Mouse (Mus musculus) frontal cortex, adult (tissue): ENCODE measurements around the gene Gm17364.
"Not testable (repeated sequence)": the region's sequence is repeated elsewhere in the genome, so short reads cannot be mapped to it uniquely, and the experiment has no call there.

Experiments used
- ATAC-seq: cut with Nextera tagmentation; 2 replicates; pipeline ENCODE4 v1.9.2; 2017; ENCODE audit warnings: mild to moderate bottlenecking, moderate library complexity, mixed read lengths; ENCODE audit not compliant: low TSS enrichment

The Gm17364 gene

DNA sequence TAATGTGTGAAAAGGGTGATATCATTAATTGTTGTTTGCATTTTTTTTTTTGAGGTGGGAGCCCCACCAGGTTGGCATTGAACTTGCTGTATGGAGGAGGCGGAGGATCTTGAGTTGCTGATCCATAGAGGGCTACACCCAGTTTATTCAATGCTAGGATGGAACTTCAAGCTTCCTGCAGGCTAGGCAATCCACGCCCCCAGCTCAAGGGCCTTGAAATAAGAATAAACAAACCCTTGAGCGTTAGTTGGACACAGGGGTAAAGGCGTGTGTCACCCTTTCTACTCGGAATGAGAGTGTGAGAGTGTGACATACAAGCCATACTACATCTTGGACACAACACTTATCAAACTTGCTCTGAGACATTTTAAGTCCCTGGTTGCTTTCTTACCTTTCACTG is 22.1 kb downstream of the Gm17364 start:
- no peak for ATAC-seq

DNA sequence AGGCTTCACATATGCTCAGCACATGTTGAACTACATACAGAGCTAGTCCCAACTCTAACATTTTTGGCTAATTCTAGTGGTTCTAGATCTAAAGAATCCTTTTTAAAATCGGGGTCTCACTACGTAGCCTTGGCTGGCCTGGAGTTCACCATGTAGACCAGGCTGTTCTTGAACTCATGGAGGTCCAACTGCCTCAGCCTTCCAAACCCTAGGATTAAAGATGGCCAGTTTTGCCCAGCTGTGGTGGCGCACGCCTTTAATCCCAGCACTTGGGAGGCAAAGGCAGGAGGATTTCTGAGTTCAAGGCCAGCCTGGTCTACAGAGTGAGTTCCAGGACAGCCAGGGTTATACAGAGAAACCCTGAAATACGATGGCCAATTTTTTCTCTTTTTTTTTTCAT is 22.5 kb downstream of the Gm17364 start:
- not testable (repeated sequence) for ATAC-seq

DNA sequence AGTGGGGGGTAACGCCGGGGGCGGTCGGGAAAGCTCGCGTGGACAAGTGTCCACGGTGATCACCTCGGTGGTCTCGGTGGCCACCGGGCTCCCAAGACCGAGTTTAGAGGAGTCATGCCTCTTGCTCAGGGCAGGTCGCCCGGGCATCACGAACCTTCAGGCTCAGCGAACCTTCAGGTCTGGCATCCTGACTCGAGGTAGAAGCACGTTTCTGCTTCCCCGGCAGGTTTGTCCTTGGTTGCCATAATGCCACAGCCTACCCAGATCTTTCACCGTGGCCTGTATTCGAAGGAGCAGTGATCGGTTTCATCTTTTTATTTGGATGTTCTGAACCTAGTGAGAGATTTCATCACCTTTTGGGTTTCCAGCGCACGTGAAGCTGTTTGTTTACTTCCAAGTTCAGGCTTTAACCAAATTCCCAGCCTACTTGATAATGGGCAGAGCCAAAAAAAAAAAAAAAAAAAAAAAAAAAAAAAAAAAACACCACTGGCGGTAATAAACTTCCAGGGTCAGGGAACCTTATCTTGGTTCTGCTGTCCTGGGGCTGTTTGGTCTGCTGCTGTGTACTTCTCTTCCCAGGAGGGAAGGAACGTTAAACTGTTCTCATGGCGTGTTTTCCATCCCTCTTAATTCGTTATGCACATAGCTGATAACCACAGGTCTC is 23.3 kb downstream of the Gm17364 start:
- peak; percentile 1; the same call in 1 of the 2 replicates for ATAC-seq

DNA sequence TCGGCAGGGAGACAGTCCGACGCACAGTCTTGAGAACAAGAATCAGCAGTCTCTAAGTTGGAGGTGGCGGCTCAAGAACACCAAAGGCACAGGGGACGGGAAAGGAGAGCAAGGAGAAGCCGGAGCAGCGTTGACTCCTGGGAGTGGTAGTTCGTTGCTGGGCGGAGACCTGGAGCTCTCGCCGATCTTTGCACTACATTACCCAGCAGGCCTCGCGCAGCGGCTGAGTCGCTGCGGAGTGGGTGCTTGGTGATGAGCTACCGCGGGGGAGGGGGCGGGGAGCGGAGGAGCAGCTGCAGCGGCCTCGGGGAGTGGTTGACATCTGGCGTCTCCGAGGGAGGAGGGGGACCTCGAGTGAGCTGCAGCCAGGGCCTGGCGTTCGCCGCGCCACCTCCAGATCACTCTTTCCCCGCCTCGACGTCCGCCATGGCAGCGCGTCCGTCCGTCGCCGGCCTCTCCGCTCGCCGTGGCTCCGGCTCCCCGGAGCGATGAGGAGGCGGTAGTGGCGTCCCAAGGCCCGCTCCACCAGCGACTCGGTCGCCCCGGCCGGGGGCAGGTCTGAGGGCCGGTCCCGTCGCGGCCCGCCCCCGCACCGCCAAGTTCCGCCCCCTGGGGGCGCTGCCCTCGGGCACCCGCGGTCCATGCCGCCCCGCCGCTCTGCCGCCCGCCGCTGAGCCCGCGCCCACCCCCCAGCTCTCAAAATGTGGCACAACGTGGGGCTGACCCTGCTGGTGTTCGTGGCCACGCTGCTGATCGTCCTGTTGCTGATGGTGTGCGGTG is 24.0 kb downstream of the Gm17364 start, which contains the start of gene Smim13:
Gene Smim13, plus strand, starts transcription at position 307 of the 780 bp plus-strand sequence.
- peak; percentile 94 for ATAC-seq

DNA sequence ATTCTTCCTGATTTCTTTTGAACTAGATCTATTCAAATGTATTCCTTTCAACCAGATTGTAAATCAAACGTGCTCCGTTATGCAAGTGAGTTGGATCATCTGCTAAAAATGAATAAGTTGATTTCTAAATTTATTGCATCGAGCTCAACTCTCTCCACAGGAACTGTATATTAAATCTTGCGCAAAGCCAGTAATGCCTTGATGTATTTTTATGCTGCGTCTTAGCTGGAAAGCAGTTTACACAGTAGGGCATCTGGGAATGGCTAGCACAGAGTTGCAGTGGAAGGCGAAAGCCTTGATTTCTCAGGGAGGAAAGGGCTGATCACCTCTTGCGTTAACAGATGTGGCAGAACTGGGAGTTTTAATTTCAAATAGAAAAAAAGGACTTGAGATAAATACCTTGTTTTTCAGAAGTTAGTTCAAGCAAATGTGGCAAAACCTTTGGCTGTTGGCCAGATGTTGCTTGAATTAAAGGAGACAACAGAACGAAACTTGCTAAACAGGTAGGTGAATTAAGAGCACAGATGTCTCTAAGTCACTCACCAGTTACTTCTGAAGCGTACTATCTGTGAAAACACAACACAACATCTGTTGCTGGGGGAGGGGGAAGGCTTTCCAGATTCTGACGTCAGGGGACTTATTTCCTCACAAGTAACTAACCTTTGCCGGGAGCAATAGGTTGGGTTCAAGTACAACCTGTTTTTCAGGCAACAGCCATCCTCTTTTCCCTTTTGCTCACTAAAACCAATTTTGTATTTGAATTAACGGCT is 24.8 kb downstream of the Gm17364 start:
- peak; percentile 50 for ATAC-seq

DNA sequence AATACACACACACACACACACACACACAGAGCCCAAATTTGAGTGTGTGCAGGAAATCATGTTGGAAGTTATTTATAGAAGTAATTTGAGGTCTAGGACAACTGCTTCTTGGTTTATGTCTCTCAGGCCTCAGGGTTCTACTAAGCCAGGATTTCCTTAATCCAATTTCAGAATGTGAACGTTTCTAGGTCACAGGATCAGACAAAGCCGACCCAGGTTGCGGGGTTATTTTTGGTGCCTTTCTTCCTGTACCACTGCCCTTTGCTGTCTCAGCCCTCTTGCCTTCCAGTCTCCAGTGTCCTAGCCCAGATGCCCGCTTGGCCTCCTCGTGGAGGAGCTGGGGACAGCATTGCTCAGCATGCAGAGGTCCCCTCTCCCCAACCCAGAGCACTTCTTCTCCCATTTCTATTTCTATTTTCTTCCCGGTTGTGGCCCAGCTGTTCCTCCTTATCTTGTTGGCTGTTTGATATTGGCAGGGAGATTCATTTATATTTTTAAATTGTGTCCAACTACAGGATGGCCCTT is 29.4 kb downstream of the Gm17364 start:
- no peak for ATAC-seq

DNA sequence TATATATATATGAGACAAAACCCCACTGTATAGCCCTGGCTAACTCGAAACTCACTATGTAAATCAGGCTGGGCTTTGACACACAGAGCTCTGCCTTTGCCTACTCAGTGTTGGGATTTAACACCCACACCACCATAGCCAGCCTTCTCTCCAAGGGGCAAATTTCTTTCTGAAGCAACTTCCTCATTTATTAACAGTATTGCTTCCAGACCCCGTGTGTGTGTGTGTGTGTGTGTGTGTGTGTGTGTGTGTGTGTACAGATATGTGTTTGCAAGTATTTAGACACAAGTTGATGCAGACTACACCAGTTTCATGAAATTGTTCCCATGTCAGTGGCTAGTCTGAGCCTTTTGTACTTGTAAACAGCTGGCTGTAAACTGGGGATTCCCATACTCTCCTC is 32.2 kb downstream of the Gm17364 start:
- ATAC-seq, result no peak

DNA sequence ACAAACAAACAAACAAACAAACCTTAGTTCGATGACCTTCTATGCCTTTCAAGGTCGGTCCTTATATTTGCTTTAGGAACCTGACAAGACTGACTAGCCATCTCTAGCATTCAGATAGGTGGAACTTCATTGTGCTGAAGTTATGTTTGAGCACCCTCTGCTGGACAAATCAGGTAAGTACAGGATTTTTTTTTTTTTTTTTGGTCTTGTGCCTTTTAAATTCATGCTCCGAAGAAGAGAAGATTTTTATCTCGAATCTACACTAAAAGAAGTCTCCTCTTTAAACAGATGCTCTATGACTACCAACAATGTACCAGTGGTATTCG is 35.0 kb downstream of the Gm17364 start:
- peak; percentile 79 for ATAC-seq

DNA sequence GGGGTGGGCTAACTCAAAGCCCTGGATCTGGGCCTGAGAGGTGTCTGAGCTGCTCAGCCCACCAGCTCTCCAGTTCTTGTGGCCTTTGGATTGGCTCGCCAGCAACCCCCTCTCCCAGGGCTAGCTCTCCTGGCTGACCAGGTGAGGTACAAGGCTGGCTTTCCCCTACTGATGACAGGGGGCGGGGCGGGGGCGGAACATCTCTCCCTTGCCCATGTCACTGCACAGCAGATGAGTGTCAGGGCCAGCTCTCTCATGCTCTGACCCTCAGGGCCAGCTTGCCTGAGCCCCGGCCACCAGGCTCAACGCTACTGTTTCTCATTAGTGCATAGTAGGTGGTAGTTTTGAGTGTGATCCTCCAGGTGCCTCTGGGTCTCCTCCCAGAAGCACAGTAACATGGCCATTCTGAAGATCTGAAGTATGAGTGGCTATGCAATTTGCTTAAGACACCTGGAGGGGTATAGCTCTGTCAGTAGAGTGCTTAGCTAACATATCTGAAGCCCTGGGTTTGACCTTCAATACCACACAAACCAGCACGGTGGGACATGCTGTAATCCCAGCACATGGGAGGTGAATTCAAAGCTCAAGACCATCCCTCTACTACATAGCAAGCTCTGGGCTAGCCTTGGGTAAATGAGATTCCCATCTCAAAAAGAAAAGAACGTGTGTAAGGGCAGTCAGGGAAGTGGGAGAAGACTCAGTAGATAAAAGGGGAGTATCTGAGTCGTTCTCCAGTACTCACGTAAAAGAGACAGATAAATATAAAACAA is 35.6 kb downstream of the Gm17364 start:
- no peak for ATAC-seq

DNA sequence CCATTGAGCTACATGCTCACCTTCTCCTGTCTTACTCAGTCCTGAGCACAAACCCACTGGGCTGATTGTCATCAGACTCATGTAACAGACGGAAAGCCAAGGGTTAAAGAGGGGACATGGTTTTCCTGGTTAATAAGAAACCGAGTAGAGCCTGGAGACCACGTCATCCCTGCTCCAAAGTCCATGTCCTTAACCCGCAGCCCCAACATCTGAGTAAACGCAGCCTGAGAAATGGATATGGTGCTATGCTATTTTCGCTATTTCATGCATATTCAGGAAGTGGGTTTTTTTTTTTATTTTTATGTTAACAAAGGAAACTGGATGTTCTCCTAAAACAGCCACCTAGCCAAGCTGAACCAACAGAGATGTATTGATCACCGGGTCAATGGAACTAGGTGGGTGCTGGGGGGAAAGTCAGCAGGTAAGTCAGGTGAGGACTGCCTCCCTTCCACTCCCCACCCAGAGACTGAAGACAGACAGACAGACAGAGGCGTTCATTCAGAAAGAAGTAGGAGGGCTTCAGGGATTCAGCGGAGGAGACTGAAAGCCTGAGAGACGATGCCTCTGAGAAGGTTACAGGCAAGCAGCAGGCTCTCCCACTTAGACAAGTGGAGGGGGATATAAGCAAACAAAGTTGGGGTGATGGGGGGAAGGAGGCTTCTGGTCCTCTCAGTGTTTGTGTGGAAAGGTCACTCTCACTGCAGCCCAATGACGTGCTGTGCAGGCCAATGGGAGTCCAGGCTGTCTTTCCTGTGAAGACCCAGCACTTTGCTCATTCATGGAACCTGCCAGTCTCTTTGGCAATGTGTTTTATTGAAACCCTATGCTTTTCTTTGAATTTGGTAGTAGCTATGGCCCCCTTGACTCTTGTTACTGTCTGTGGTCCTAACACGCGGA is 37.7 kb downstream of the Gm17364 start:
- no peak for ATAC-seq

DNA sequence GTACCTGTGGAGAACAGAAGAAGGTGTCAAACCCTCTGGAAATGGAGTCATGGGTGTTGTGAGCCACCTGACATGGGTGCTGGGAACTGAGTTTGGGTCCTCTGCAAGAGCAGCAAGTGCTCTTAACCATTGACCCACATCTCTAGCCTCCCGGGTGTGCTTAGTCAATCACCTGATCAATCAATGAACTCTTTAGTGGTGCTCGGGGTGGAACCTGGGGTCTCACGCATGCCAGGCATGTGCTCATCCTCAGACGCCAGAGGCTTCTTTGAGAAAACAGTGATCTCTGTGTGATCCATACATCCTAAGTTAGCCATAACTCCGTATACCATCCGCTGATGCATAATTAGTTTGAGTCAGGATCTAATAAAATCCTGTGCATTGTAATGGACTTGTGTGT is 38.6 kb downstream of the Gm17364 start:
- no peak for ATAC-seq

DNA sequence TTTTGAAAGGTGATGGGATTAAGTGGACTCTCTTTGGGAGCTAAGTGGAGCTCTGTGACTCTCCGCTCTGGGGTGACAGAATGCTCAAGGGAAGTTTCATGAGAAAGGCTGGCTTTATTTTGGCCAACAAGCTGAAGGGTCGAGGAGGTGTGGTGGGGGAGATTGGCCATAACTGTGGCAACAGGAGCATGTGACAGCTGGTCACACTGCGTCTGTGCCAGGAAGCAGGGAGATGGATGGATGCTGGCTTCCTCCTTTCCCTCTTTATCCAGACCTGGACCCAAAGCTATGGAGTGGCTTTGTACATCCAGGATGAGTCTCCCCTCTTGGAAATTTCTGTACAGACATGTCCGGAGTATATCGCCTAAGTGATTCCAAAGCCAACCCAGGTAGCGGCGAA is 40.5 kb downstream of the Gm17364 start:
- ATAC-seq, result no peak

DNA sequence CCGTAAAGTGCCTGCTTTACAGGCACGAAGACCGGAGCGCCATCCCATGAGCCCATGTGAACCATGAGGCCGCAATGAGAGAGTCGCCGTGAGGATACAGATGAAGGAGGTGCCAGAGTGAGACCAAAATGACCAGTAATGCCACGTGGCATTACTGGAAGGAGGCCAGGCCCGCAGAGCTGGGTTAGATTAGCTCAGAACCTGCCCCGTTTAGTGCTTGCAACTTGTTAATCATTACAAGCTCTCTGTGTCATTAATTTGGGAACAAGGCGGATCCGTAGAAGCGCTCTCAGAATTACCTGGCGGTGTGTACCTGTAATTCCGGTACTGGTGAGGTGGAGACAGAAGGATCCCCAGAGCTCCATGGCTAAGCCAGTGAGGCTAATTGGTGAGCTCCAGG is 41.6 kb downstream of the Gm17364 start:
- no peak for ATAC-seq

DNA sequence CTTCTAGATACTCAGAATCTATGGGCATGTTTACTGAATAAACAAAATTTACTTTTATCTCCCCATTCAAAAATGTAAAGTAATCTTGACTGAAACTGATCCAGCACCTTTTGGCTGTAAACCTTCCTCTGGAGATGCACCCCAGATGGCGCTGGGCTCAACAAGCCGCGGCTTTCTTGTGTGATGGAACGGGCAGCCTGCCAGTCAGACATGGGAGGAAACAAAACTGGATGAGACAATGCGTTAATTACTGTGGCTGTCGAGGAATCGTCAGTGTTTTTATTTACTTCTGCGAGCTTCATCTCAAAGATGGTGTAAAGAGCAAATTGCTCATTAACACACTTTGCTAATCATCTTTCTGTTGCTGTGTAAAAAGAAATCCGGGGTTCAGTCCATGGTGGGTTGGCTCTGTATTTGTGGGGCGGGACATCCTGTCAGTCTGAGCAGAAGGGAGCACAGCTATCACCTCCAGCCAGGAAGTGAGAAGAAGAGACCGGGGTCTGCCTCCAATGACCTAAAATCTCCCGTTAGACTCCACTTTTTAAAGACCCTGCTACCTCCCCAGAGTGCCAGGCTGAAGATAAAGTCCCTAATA is 42.3 kb downstream of the Gm17364 start:
- ATAC-seq, result no peak

DNA sequence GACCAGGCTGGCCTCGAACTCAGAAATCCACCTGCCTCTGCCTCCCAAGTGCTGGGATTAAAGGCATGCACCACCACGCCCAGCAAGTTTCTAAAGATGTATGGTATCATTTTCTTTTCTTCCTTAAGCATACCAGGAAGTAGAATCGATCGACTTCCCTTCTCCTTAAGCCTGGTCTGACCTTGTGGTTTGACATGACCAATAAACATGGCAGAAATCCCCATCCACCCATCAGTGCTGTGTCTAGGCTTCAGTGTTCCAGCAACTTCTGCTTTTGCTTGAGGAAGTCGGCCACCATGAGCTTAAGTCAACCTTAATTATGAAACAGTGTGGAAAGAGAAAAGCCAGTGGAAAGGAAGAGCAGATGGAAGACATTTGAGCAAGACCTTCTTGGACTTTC is 43.5 kb downstream of the Gm17364 start:
- ATAC-seq, result no peak

DNA sequence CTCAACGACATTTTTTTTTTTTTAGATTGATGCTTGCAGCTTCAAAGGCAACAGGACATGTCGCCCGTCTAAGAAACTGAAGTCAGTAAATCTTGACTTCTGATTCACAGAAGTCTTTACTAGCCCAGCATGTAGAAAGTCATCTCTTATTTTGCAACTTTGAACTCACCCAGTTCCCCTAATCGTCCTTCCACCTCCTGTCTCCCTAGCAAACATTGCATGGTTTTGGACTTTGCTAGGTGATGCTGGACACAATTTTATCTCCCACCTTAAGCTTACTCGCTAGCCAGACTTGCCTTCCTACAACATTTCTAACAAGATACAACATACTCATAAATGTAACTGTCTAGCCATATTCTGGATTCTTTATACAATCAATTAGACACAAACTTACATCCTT is 45.7 kb downstream of the Gm17364 start:
- ATAC-seq, result no peak

DNA sequence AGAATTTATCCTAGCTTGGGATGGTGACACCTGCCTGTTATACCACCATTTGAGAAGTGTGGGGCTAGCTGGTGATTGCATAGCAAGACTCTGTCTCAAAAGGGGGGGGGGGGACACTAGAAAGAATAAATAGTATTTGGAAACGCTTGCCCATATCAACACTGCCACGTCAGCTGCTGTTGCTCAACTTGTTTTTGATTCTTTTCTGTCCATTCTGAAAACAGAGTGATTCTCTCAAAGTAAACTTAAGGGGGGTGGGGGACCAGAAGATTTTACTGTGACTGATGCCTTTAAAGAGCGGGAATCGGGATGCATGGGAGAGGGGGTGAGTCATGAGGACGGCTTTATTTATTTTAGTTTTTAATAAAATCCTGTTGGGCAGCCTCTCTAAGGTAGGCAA is 47.3 kb downstream of the Gm17364 start:
- no peak for ATAC-seq
